Mouse (Mus musculus): ENCODE measurements around the gene Cyb561. TPM values are rescaled to one million over a fixed set of nuclear protein-coding genes. Genes with fewer than 3 reads are reported as not detected.
A peak's percentile ranks its signal among the peaks of the same experiment; 100 is the strongest.

The Cyb561 gene
- total and polyA plus RNA-seq, 2 experiments from 2014 or later = 7.1 to 11.4 TPM

GRCm38 (mm10) chr11:105931380-105931779 lies 21.8 kb downstream of the Cyb561 start:
- Histone ChIP-seq H3K27me3 (ENCODE audit: control insufficient read depth, insufficient read depth, low read length) (no peaks in the 10 kb centered on the region), H3K36me3 (replicated peaks; ENCODE audit: control insufficient read depth, insufficient read depth, low read length) (no peaks in the 10 kb centered on the region), H3K9ac (replicated peaks; ENCODE audit: low read depth, low read length) (no peak overlapping the region), H3K4me2 (ENCODE audit: low read depth, low read length) (no peak overlapping the region), H3K27ac (ENCODE audit: low read depth) (no peak overlapping the region), H3K9me3 (replicated peaks; ENCODE audit: control insufficient read depth, low read length) (no peaks in the 10 kb centered on the region), H3K4me1 (ENCODE audit: control insufficient read depth, insufficient read depth) (no peaks in the 10 kb centered on the region), H3K4me3 (ENCODE audit: low read depth, low read length) (no peak overlapping the region)
- no peak for ATAC-seq (ENCODE audit: insufficient read depth, low read depth)
- TF ChIP-seq CTCF (IDR thresholded peaks at IDR 0.05; ENCODE audit: low read depth) = no peak
- no peak for TF ChIP-seq EP300 (IDR thresholded peaks at IDR 0.05; ENCODE audit: low read depth)
- DNase-seq (ENCODE audit: low spot score) = no peak
- WGBS = 83% methylated on average over 3 of the region's 3 CpGs

- H3K4me3 ChIP-seq (ENCODE audit: low read depth, low read length) = no peak overlapping the region
- WGBS = 69% methylated on average over 5 of the region's 5 CpGs
- no peak overlapping the region for H3K27ac ChIP-seq (ENCODE audit: low read depth)
- no peaks in the 10 kb centered on the region for H3K4me1 ChIP-seq (ENCODE audit: control insufficient read depth, insufficient read depth)
- no peak for DNase-seq (ENCODE audit: low spot score)
- H3K9ac ChIP-seq (replicated peaks; ENCODE audit: low read depth, low read length) = no peak overlapping the region
- ATAC-seq (ENCODE audit: insufficient read depth, low read depth) = no peak
- peaks cover 9% of the 10 kb centered on the region for H3K36me3 ChIP-seq (replicated peaks; ENCODE audit: control insufficient read depth, insufficient read depth, low read length)
- no peaks in the 10 kb centered on the region for H3K9me3 ChIP-seq (replicated peaks; ENCODE audit: control insufficient read depth, low read length)
- H3K4me2 ChIP-seq (ENCODE audit: low read depth, low read length) = no peak overlapping the region
- no peaks in the 10 kb centered on the region for H3K27me3 ChIP-seq (ENCODE audit: control insufficient read depth, insufficient read depth, low read length)
- TF ChIP-seq CTCF (IDR thresholded peaks at IDR 0.05; ENCODE audit: low read depth) (no peak), EP300 (IDR thresholded peaks at IDR 0.05; ENCODE audit: low read depth) (no peak)
These were observed 25.0 kb downstream of the Cyb561 start for GRCm38 (mm10) chr11:105928171-105928570.

- Histone ChIP-seq H3K9ac (replicated peaks; ENCODE audit: low read depth, low read length) (no peak overlapping the region), H3K27ac (ENCODE audit: low read depth) (no peak overlapping the region), H3K9me3 (replicated peaks; ENCODE audit: control insufficient read depth, low read length) (no peaks in the 10 kb centered on the region), H3K27me3 (ENCODE audit: control insufficient read depth, insufficient read depth, low read length) (no peaks in the 10 kb centered on the region), H3K4me1 (ENCODE audit: control insufficient read depth, insufficient read depth) (no peaks in the 10 kb centered on the region), H3K4me2 (ENCODE audit: low read depth, low read length) (no peak overlapping the region), H3K36me3 (replicated peaks; ENCODE audit: control insufficient read depth, insufficient read depth, low read length) (peaks cover 18% of the 10 kb centered on the region), H3K4me3 (ENCODE audit: low read depth, low read length) (no peak overlapping the region)
- ATAC-seq (ENCODE audit: insufficient read depth, low read depth) = peak; percentile 64
- 60% methylated on average over 14 of the region's 14 CpGs for WGBS
- TF ChIP-seq CTCF (IDR thresholded peaks at IDR 0.05; ENCODE audit: low read depth) (peak; percentile 89), EP300 (IDR thresholded peaks at IDR 0.05; ENCODE audit: low read depth) (no peak)
- peak; percentile 66 for DNase-seq (ENCODE audit: low spot score)
These were observed 25.8 kb downstream of the Cyb561 start for GRCm38 (mm10) chr11:105927065-105928030.

- Histone ChIP-seq H3K27me3 (ENCODE audit: control insufficient read depth, insufficient read depth, low read length) (no peaks in the 10 kb centered on the region), H3K36me3 (replicated peaks; ENCODE audit: control insufficient read depth, insufficient read depth, low read length) (peaks cover 42% of the 10 kb centered on the region), H3K27ac (ENCODE audit: low read depth) (no peak overlapping the region), H3K9ac (replicated peaks; ENCODE audit: low read depth, low read length) (no peak overlapping the region), H3K4me1 (ENCODE audit: control insufficient read depth, insufficient read depth) (no peaks in the 10 kb centered on the region), H3K4me3 (ENCODE audit: low read depth, low read length) (no peak overlapping the region), H3K4me2 (ENCODE audit: low read depth, low read length) (no peak overlapping the region), H3K9me3 (replicated peaks; ENCODE audit: control insufficient read depth, low read length) (no peaks in the 10 kb centered on the region)
- no peak for TF ChIP-seq EP300 (IDR thresholded peaks at IDR 0.05; ENCODE audit: low read depth)
- TF ChIP-seq CTCF (IDR thresholded peaks at IDR 0.05; ENCODE audit: low read depth) = no peak
- ATAC-seq (ENCODE audit: insufficient read depth, low read depth) (no peak), DNase-seq (ENCODE audit: low spot score) (no peak)
- 86% methylated on average over 20 of the region's 20 CpGs for WGBS
These were observed 30.1 kb downstream of the Cyb561 start for GRCm38 (mm10) chr11:105922769-105923663.

- Histone ChIP-seq H3K9ac (replicated peaks; ENCODE audit: low read depth, low read length) (no peak overlapping the region), H3K4me3 (ENCODE audit: low read depth, low read length) (no peak overlapping the region), H3K27ac (ENCODE audit: low read depth) (no peak overlapping the region), H3K4me2 (ENCODE audit: low read depth, low read length) (no peak overlapping the region), H3K36me3 (replicated peaks; ENCODE audit: control insufficient read depth, insufficient read depth, low read length) (peaks cover 54% of the 10 kb centered on the region), H3K4me1 (ENCODE audit: control insufficient read depth, insufficient read depth) (no peaks in the 10 kb centered on the region), H3K27me3 (ENCODE audit: control insufficient read depth, insufficient read depth, low read length) (no peaks in the 10 kb centered on the region), H3K9me3 (replicated peaks; ENCODE audit: control insufficient read depth, low read length) (no peaks in the 10 kb centered on the region)
- no peak for ATAC-seq (ENCODE audit: insufficient read depth, low read depth)
- TF ChIP-seq CTCF (IDR thresholded peaks at IDR 0.05; ENCODE audit: low read depth) = no peak
- no peak for TF ChIP-seq EP300 (IDR thresholded peaks at IDR 0.05; ENCODE audit: low read depth)
- 78% methylated on average over 5 of the region's 5 CpGs for WGBS
- no peak for DNase-seq (ENCODE audit: low spot score)
These were observed 31.9 kb downstream of the Cyb561 start for GRCm38 (mm10) chr11:105921275-105921674.
